Mouse (Mus musculus): ENCODE results near the gene Slc38a2. TPM values are rescaled to one million over a fixed set of nuclear protein-coding genes. Genes with fewer than 3 reads are reported as not detected.

Gene Slc38a2
- polyA plus RNA-seq, 1 experiment from 2014 or later, result 27.9 TPM

GRCm38 (mm10) chr15:96736663-96737385 lies 37.3 kb upstream of the Slc38a2 start:
- 81% methylated on average over 15 of the region's 15 CpGs for WGBS
- ATAC-seq, result no peak
- H3K36me3 ChIP-seq (ENCODE audit: control insufficient read depth, insufficient read depth), result no peaks in the 10 kb centered on the region

GRCm38 (mm10) chr15:96735562-96736160 lies 36.1 kb upstream of the Slc38a2 start:
- Histone ChIP-seq H3K4me2 (replicated peaks; ENCODE audit: low read depth) (0 out of 2 replicates have a peak overlapping the region, but pooled peaks have one; percentile 21), H3K4me1 (replicated peaks; ENCODE audit: control insufficient read depth, insufficient read depth, low read length) (0 out of 2 replicates have a peak, but pooled peaks cover 3% of the 10 kb centered on the region), H3K27me3 (replicated peaks; ENCODE audit: control insufficient read depth, insufficient read depth, low read length) (no peaks in the 10 kb centered on the region), H3K9ac (ENCODE audit: low read depth, low read length) (no peak overlapping the region), H3K9me3 (ENCODE audit: control insufficient read depth) (no peaks in the 10 kb centered on the region), H3K36me3 (ENCODE audit: control insufficient read depth, insufficient read depth) (no peaks in the 10 kb centered on the region), H3K27ac (ENCODE audit: low read depth, low read length) (peak overlapping the region; percentile 41; the same call in 1 of the 2 replicates), H3K4me3 (ENCODE audit: low read depth, low read length) (no peak overlapping the region)
- peak; percentile 12; the same call in 1 of the 2 replicates for TF ChIP-seq CTCF (IDR thresholded peaks at IDR 0.05; ENCODE audit: low read depth)
- ATAC-seq, result peak; percentile 94
- 43% methylated on average over 15 of the region's 15 CpGs for WGBS

More at GRCm38 (mm10) chr15:96736663-96737385, 37.3 kb upstream of the Slc38a2 start:
- no peak for TF ChIP-seq CTCF (IDR thresholded peaks at IDR 0.05; ENCODE audit: low read depth)
- Histone ChIP-seq H3K9me3 (ENCODE audit: control insufficient read depth) (no peaks in the 10 kb centered on the region), H3K4me3 (ENCODE audit: low read depth, low read length) (no peak overlapping the region), H3K27me3 (replicated peaks; ENCODE audit: control insufficient read depth, insufficient read depth, low read length) (no peaks in the 10 kb centered on the region), H3K9ac (ENCODE audit: low read depth, low read length) (no peak overlapping the region), H3K27ac (ENCODE audit: low read depth, low read length) (no peak overlapping the region), H3K4me2 (replicated peaks; ENCODE audit: low read depth) (no peak overlapping the region), H3K4me1 (replicated peaks; ENCODE audit: control insufficient read depth, insufficient read depth, low read length) (0 out of 2 replicates have a peak, but pooled peaks cover 3% of the 10 kb centered on the region)

GRCm38 (mm10) chr15:96734423-96734822 lies 34.9 kb upstream of the Slc38a2 start:
- Histone ChIP-seq H3K4me1 (replicated peaks; ENCODE audit: control insufficient read depth, insufficient read depth, low read length) (0 out of 2 replicates have a peak, but pooled peaks cover 3% of the 10 kb centered on the region), H3K27me3 (replicated peaks; ENCODE audit: control insufficient read depth, insufficient read depth, low read length) (no peaks in the 10 kb centered on the region), H3K4me3 (ENCODE audit: low read depth, low read length) (no peak overlapping the region), H3K4me2 (replicated peaks; ENCODE audit: low read depth) (no peak overlapping the region), H3K27ac (ENCODE audit: low read depth, low read length) (no peak overlapping the region), H3K9me3 (ENCODE audit: control insufficient read depth) (no peaks in the 10 kb centered on the region), H3K9ac (ENCODE audit: low read depth, low read length) (no peak overlapping the region), H3K36me3 (ENCODE audit: control insufficient read depth, insufficient read depth) (no peaks in the 10 kb centered on the region)
- no peak for TF ChIP-seq CTCF (IDR thresholded peaks at IDR 0.05; ENCODE audit: low read depth)
- WGBS, result 36% methylated on average over 7 of the region's 7 CpGs
- ATAC-seq, result no peak

- Histone ChIP-seq H3K27me3 (replicated peaks; ENCODE audit: control insufficient read depth, insufficient read depth, low read length) (no peaks in the 10 kb centered on the region), H3K27ac (ENCODE audit: low read depth, low read length) (no peak overlapping the region), H3K36me3 (ENCODE audit: control insufficient read depth, insufficient read depth) (no peaks in the 10 kb centered on the region), H3K9me3 (ENCODE audit: control insufficient read depth) (no peaks in the 10 kb centered on the region), H3K4me2 (replicated peaks; ENCODE audit: low read depth) (no peak overlapping the region), H3K9ac (ENCODE audit: low read depth, low read length) (no peak overlapping the region), H3K4me3 (ENCODE audit: low read depth, low read length) (no peak overlapping the region), H3K4me1 (replicated peaks; ENCODE audit: control insufficient read depth, insufficient read depth, low read length) (no peaks in the 10 kb centered on the region)
- no peak for TF ChIP-seq CTCF (IDR thresholded peaks at IDR 0.05; ENCODE audit: low read depth)
- 80% methylated on average over 9 of the region's 9 CpGs for WGBS
- ATAC-seq, result no peak
Observed at GRCm38 (mm10) chr15:96730416-96730815, 30.9 kb upstream of the Slc38a2 start.

GRCm38 (mm10) chr15:96729785-96730184 lies 30.3 kb upstream of the Slc38a2 start:
- no peak overlapping the region for H3K4me2 ChIP-seq (replicated peaks; ENCODE audit: low read depth)
- H3K4me3 ChIP-seq (ENCODE audit: low read depth, low read length), result no peak overlapping the region
- no peaks in the 10 kb centered on the region for H3K36me3 ChIP-seq (ENCODE audit: control insufficient read depth, insufficient read depth)
- ATAC-seq, result no peak
- H3K4me1 ChIP-seq (replicated peaks; ENCODE audit: control insufficient read depth, insufficient read depth, low read length), result no peaks in the 10 kb centered on the region
- no peak for TF ChIP-seq CTCF (IDR thresholded peaks at IDR 0.05; ENCODE audit: low read depth)
- no peaks in the 10 kb centered on the region for H3K27me3 ChIP-seq (replicated peaks; ENCODE audit: control insufficient read depth, insufficient read depth, low read length)
- no peak overlapping the region for H3K27ac ChIP-seq (ENCODE audit: low read depth, low read length)
- H3K9ac ChIP-seq (ENCODE audit: low read depth, low read length), result no peak overlapping the region
- no peaks in the 10 kb centered on the region for H3K9me3 ChIP-seq (ENCODE audit: control insufficient read depth)
- WGBS, result 73% methylated on average over 9 of the region's 9 CpGs

- Histone ChIP-seq H3K4me2 (replicated peaks; ENCODE audit: low read depth) (no peak overlapping the region), H3K27ac (ENCODE audit: low read depth, low read length) (no peak overlapping the region), H3K9me3 (ENCODE audit: control insufficient read depth) (no peaks in the 10 kb centered on the region), H3K9ac (ENCODE audit: low read depth, low read length) (no peak overlapping the region), H3K4me1 (replicated peaks; ENCODE audit: control insufficient read depth, insufficient read depth, low read length) (no peaks in the 10 kb centered on the region), H3K27me3 (replicated peaks; ENCODE audit: control insufficient read depth, insufficient read depth, low read length) (no peaks in the 10 kb centered on the region), H3K4me3 (ENCODE audit: low read depth, low read length) (no peak overlapping the region), H3K36me3 (ENCODE audit: control insufficient read depth, insufficient read depth) (no peaks in the 10 kb centered on the region)
- 52% methylated on average over 10 of the region's 10 CpGs for WGBS
- no peak for ATAC-seq
- no peak for TF ChIP-seq CTCF (IDR thresholded peaks at IDR 0.05; ENCODE audit: low read depth)
Observed at GRCm38 (mm10) chr15:96728993-96729392, 29.5 kb upstream of the Slc38a2 start.

Measured in intestine, postnatal 0 days (tissue).